Mouse (Mus musculus): ENCODE data around the gene Msi2. TPM values are rescaled to one million over a fixed set of nuclear protein-coding genes. Genes with fewer than 3 reads are reported as not detected.

Gene Msi2
- polyA plus RNA-seq, 1 experiment from 2014 or later = 24.5 TPM

DNA sequence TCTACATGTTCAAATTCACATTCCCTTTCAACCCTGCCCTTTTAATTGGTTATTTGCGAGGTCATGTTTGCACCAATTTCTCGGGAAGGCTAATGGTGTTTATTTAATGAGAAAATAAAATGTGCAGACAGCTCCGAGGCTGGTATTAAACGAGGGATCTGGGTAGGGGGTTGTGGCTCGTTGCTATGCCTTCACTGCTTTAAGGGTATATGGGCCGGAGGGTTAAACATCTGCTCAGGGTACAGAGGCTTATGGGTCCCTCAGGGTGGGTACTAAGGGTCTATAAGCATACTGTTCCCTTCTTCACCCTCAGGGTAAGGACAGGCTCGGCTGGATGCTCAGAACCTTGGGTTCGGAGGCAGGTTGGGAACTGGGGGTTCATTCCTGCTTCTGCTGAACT is 245.6 kb downstream of the Msi2 start:
- WGBS = 29% methylated on average over 8 of the region's 8 CpGs
- Histone ChIP-seq H3K9ac (ENCODE audit: low read depth, low read length) (no peak overlapping the region), H3K27me3 (ENCODE audit: insufficient read depth, low read length) (no peaks in the 10 kb centered on the region), H3K4me2 (ENCODE audit: low read length) (no peak overlapping the region), H3K4me3 (replicated peaks; ENCODE audit: low read depth, low read length) (no peak overlapping the region), H3K4me1 (replicated peaks; ENCODE audit: insufficient read depth, low read length) (peaks cover 30% of the 10 kb centered on the region), H3K27ac (no peak overlapping the region), H3K36me3 (ENCODE audit: insufficient read depth, low read length) (0 out of 2 replicates have a peak, but pooled peaks cover under 1% of the 10 kb centered on the region), H3K9me3 (replicated peaks; ENCODE audit: low read length) (no peaks in the 10 kb centered on the region)
- ATAC-seq (replicated peaks; ENCODE audit: low FRiP score, low read depth) = no peak
- no peak for TF ChIP-seq CTCF (IDR thresholded peaks at IDR 0.05; ENCODE audit: low read depth)
- no peak for DNase-seq (ENCODE audit: low spot score)

DNA sequence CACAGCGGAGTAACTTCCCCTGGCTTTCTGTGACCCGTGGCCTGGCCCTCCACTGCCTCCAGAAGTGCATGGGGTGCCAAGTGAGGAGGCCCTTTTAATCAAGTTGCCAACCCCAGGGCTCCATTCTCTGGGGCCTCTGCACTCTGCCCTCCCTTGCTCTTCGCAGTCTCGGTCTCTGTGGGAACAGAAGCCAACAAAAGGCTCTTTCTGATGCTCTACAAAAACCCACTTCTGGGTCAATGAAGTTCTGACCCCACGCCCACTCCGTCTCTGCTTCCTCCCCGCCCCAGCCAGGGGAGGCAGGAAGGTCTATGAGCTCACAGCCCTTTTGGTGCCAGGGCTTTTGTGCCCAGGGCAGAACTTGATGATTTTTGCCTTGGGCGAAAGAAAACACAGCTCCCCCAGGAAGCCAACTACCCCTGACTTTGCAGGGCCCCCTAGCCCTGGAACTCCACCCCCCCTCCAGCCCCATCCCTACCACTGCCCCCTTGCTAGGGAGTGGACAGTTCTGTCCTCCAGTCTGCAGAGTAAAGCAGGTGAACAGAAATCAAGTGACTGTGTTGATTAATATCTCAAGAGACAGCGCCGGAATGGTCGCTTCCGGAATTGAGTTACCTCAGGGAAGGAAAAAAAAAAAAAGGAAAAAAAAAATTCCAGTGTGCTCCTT is 246.2 kb downstream of the Msi2 start:
- TF ChIP-seq CTCF (IDR thresholded peaks at IDR 0.05; ENCODE audit: low read depth) = no peak
- H3K27ac ChIP-seq = peak overlapping the region; percentile 62; the same call in 1 of the 2 replicates
- H3K4me1 ChIP-seq (replicated peaks; ENCODE audit: insufficient read depth, low read length) = peaks cover 34% of the 10 kb centered on the region
- DNase-seq (ENCODE audit: low spot score) (peak; percentile 77), ATAC-seq (replicated peaks; ENCODE audit: low FRiP score, low read depth) (peak; percentile 26; the same call in 1 of the 2 replicates)
- H3K4me3 ChIP-seq (replicated peaks; ENCODE audit: low read depth, low read length) = no peak overlapping the region
- H3K9me3 ChIP-seq (replicated peaks; ENCODE audit: low read length) = no peaks in the 10 kb centered on the region
- H3K9ac ChIP-seq (ENCODE audit: low read depth, low read length) = no peak overlapping the region
- WGBS = 24% methylated on average over 12 of the region's 12 CpGs
- no peaks in the 10 kb centered on the region for H3K27me3 ChIP-seq (ENCODE audit: insufficient read depth, low read length)
- H3K36me3 ChIP-seq (ENCODE audit: insufficient read depth, low read length) = 0 out of 2 replicates have a peak, but pooled peaks cover 3% of the 10 kb centered on the region
- H3K4me2 ChIP-seq (ENCODE audit: low read length) = no peak overlapping the region

DNA sequence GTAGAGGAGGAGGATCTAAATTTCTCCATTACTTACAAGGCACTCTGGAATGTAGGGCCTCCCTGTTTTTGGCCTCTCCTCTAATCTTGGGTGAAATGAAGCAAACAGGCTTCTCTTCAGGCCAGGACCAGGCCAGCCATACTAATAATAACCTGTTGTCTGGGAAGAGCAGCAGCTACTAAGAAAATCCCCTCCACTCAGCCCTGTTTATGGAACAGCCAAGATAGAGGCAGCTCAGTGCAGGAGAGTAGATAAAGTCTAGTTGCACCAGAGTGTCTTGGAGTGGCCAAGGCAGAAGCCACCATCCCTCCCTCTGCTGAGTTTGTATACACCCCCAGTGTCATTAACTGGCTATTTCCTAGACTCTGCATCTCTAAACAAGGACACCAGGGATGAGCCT is 247.7 kb downstream of the Msi2 start:
- DNase-seq (ENCODE audit: low spot score) = peak; percentile 35
- Histone ChIP-seq H3K9ac (ENCODE audit: low read depth, low read length) (no peak overlapping the region), H3K4me2 (ENCODE audit: low read length) (no peak overlapping the region), H3K27me3 (ENCODE audit: insufficient read depth, low read length) (no peaks in the 10 kb centered on the region), H3K4me3 (replicated peaks; ENCODE audit: low read depth, low read length) (no peak overlapping the region), H3K4me1 (replicated peaks; ENCODE audit: insufficient read depth, low read length) (peaks cover 34% of the 10 kb centered on the region), H3K9me3 (replicated peaks; ENCODE audit: low read length) (no peaks in the 10 kb centered on the region), H3K36me3 (ENCODE audit: insufficient read depth, low read length) (0 out of 2 replicates have a peak, but pooled peaks cover 3% of the 10 kb centered on the region), H3K27ac (0 out of 2 replicates have a peak overlapping the region, but pooled peaks have one; percentile 25)
- ATAC-seq (replicated peaks; ENCODE audit: low FRiP score, low read depth) = no peak
- no peak for TF ChIP-seq CTCF (IDR thresholded peaks at IDR 0.05; ENCODE audit: low read depth)

DNA sequence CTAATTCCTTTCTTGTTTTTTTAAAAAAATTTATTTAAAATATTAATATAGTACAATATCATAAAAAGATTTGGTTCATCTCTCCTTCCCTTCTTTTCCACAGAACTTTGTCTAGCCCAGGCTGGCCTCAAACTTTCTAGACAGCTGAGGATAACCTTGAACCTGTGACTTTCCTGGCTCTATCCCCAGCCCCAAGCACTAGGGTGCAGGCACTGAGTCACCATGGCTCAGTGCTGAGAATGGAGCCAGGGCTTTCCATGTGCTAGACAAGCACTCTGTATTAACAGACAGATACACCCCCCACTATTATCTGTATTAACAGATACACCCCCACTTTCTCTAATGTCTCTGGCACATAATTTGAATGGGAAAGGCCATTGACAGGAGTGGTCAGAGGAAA is 249.3 kb downstream of the Msi2 start:
- H3K9me3 ChIP-seq (replicated peaks; ENCODE audit: low read length) = no peaks in the 10 kb centered on the region

DNA sequence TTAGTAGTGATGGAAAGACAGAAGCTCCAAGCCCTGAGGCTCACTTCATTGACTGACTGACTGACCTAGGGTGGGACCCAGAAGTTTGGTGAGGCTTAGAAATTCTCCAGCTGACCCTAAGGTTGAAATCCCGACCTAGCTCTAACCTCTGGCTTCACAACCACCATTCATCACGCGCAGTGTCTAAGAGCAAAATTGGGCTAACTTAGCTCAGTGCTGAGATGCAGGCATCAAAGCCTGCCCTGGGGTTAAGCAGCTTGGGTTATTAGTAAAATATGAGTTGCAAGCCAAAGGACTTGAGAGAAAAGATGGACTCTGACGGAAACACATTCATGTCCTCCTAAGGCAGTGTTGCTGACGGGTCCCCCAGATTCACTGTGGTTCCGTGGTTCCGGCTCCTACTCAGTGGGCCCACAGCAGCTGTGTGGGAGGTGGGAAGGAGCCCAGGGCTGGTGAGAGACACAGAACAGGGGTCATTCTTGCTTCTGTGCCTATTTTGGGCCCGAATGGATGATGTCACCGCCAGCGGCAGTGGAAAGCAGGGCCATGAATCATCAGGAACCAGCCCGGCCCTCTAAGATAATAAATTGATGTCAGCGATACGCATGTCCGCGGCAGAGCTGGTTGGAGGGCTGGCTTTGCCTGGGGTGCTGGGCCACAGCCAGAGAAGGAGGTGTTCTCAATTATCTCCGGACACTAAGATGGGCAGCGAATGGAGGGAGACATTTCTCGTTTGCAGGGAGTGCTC is 250.6 kb downstream of the Msi2 start:
- H3K36me3 ChIP-seq (ENCODE audit: insufficient read depth, low read length) = 0 out of 2 replicates have a peak, but pooled peaks cover 3% of the 10 kb centered on the region
- peaks cover 36% of the 10 kb centered on the region for H3K4me1 ChIP-seq (replicated peaks; ENCODE audit: insufficient read depth, low read length)
- 28% methylated on average over 18 of the region's 18 CpGs for WGBS
- H3K27ac ChIP-seq = peak overlapping the region; percentile 47
- ATAC-seq (replicated peaks; ENCODE audit: low FRiP score, low read depth) = peak; percentile 57; the same call in 1 of the 2 replicates
- peak; percentile 84 for DNase-seq (ENCODE audit: low spot score)
- no peak for TF ChIP-seq CTCF (IDR thresholded peaks at IDR 0.05; ENCODE audit: low read depth)
- 0 out of 2 replicates have a peak overlapping the region, but pooled peaks have one; percentile 18 for H3K4me2 ChIP-seq (ENCODE audit: low read length)
- H3K9ac ChIP-seq (ENCODE audit: low read depth, low read length) = no peak overlapping the region
- no peaks in the 10 kb centered on the region for H3K9me3 ChIP-seq (replicated peaks; ENCODE audit: low read length)
- no peak overlapping the region for H3K4me3 ChIP-seq (replicated peaks; ENCODE audit: low read depth, low read length)
- no peaks in the 10 kb centered on the region for H3K27me3 ChIP-seq (ENCODE audit: insufficient read depth, low read length)

More for the DNA sequence above, 249.3 kb downstream of the Msi2 start:
- Histone ChIP-seq H3K4me2 (ENCODE audit: low read length) (no peak overlapping the region), H3K36me3 (ENCODE audit: insufficient read depth, low read length) (0 out of 2 replicates have a peak, but pooled peaks cover 3% of the 10 kb centered on the region), H3K27ac (no peak overlapping the region), H3K27me3 (ENCODE audit: insufficient read depth, low read length) (no peaks in the 10 kb centered on the region), H3K9ac (ENCODE audit: low read depth, low read length) (no peak overlapping the region), H3K4me1 (replicated peaks; ENCODE audit: insufficient read depth, low read length) (peaks cover 35% of the 10 kb centered on the region), H3K4me3 (replicated peaks; ENCODE audit: low read depth, low read length) (no peak overlapping the region)
- DNase-seq (ENCODE audit: low spot score) (no peak), ATAC-seq (replicated peaks; ENCODE audit: low FRiP score, low read depth) (no peak)
- TF ChIP-seq CTCF (IDR thresholded peaks at IDR 0.05; ENCODE audit: low read depth) = no peak

DNA sequence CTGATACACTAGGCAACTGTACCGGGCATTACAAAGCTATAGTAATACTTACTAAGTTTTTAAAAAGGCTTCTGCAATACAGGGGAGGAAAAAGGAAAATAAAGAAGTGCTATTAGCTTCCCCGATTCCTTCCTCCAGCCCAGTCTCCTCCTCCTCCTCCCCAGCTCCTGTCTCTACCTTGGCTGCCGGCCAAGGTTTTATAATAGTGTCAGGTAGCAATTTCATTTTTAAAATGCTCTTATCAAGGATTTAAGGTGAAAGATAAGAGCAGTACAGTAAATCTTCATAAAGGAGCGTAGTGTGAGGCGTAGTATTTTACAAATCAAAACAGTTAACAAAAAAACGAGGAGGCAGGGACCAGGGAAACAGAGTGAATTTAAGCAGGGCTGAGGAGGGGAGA is 254.4 kb downstream of the Msi2 start:
- no peaks in the 10 kb centered on the region for H3K9me3 ChIP-seq (replicated peaks; ENCODE audit: low read length)
- H3K4me1 ChIP-seq (replicated peaks; ENCODE audit: insufficient read depth, low read length) = peaks cover 29% of the 10 kb centered on the region
- no peak for TF ChIP-seq CTCF (IDR thresholded peaks at IDR 0.05; ENCODE audit: low read depth)
- no peaks in the 10 kb centered on the region for H3K27me3 ChIP-seq (ENCODE audit: insufficient read depth, low read length)
- 0 out of 2 replicates have a peak, but pooled peaks cover 3% of the 10 kb centered on the region for H3K36me3 ChIP-seq (ENCODE audit: insufficient read depth, low read length)
- no peak for DNase-seq (ENCODE audit: low spot score)
- H3K4me3 ChIP-seq (replicated peaks; ENCODE audit: low read depth, low read length) = no peak overlapping the region
- no peak for ATAC-seq (replicated peaks; ENCODE audit: low FRiP score, low read depth)
- no peak overlapping the region for H3K27ac ChIP-seq
- H3K4me2 ChIP-seq (ENCODE audit: low read length) = no peak overlapping the region
- H3K9ac ChIP-seq (ENCODE audit: low read depth, low read length) = no peak overlapping the region
- 51% methylated on average over 6 of the region's 6 CpGs for WGBS

All from kidney, postnatal 0 days (tissue).